Mouse (Mus musculus) right cerebral cortex, postnatal 14 days (tissue): ENCODE measurements around the gene Bbip1.

ENCODE experiments used
- DNase-seq: peaks from one replicate; pipeline ENCODE4 v3.0.0; 2022

Gene Bbip1

GRCm38 (mm10) chr19:53889555-53889954 lies 54.9 kb downstream of the Bbip1 start:
- no peak for DNase-seq

GRCm38 (mm10) chr19:53888331-53888730 lies 56.1 kb downstream of the Bbip1 start:
- no peak for DNase-seq

- no peak for DNase-seq
Measured at GRCm38 (mm10) chr19:53887822-53888221, 56.6 kb downstream of the Bbip1 start.

- no peak for DNase-seq
Measured at GRCm38 (mm10) chr19:53886576-53887370, 57.7 kb downstream of the Bbip1 start.

- no peak for DNase-seq
Measured at GRCm38 (mm10) chr19:53885450-53885849, 59.0 kb downstream of the Bbip1 start.

GRCm38 (mm10) chr19:53881786-53882185 lies 62.6 kb downstream of the Bbip1 start:
- DNase-seq: no peak

GRCm38 (mm10) chr19:53880460-53880859 lies 64.0 kb downstream of the Bbip1 start:
- DNase-seq: no peak
